Mouse (Mus musculus) bone marrow, adult 2 months (tissue): ENCODE results near the gene Mylpf.

Experiments used
- CTCF ChIP-seq: fragments of 200-500 bp; IDR thresholded peaks from 2 replicates; pipeline ENCODE4 v1.5.1; 2011; ENCODE audit warnings: low read length, control low read depth; ENCODE audit not compliant: control insufficient read depth, insufficient read depth
- POLR2A ChIP-seq: fragments of 200-500 bp; IDR thresholded peaks from 2 replicates; pipeline ENCODE4 v1.6.1; 2011; ENCODE audit warnings: low read depth, mild to moderate bottlenecking, control low read depth, low read length, borderline replicate concordance; ENCODE audit not compliant: control insufficient read depth

GRCm38 (mm10) chr7:127194011-127194632, 14.6 kb upstream of the Mylpf start:
- TF ChIP-seq CTCF (no peak), POLR2A (no peak)
